Mouse (Mus musculus) G1E-ER4 (cell line): ENCODE results near the gene Qtrt2. TPM values are rescaled to one million over a fixed set of nuclear protein-coding genes. Genes with fewer than 3 reads are reported as not detected.

Experiments used
- GATA1 ChIP-seq: IDR thresholded peaks from one replicate; pipeline ENCODE4 v1.8.0; 2012; ENCODE audit warnings: low read length, inconsistent platforms
- polyA plus RNA-seq: library from polyadenylated mRNA; stranded (reverse); fragments of >175 nt; gene quantifications from 2 replicates; pipeline ENCODE4 v1.2.3, GENCODE M21; 2012

Qtrt2 gene
- polyA plus RNA-seq, 1 experiment: 1.2 TPM

GRCm38 (mm10) chr16:43935367-43935766 is 8.8 kb upstream of the Qtrt2 start:
- TF ChIP-seq GATA1: no peak

- TF ChIP-seq GATA1: no peak
Observed at GRCm38 (mm10) chr16:43934856-43935255, 8.2 kb upstream of the Qtrt2 start.

- TF ChIP-seq GATA1: no peak
Observed at GRCm38 (mm10) chr16:43933041-43933440, 6.4 kb upstream of the Qtrt2 start.

GRCm38 (mm10) chr16:43932319-43932718 is 5.7 kb upstream of the Qtrt2 start:
- TF ChIP-seq GATA1: no peak

GRCm38 (mm10) chr16:43931502-43931901 is 4.9 kb upstream of the Qtrt2 start:
- TF ChIP-seq GATA1: no peak

- no peak for TF ChIP-seq GATA1
Observed at GRCm38 (mm10) chr16:43930577-43930976, 4.0 kb upstream of the Qtrt2 start.

GRCm38 (mm10) chr16:43925846-43926245 is 763 bp downstream of the Qtrt2 start:
- no peak for TF ChIP-seq GATA1

GRCm38 (mm10) chr16:43925001-43925558 is 1.5 kb downstream of the Qtrt2 start:
- TF ChIP-seq GATA1: no peak

- TF ChIP-seq GATA1: no peak
Observed at GRCm38 (mm10) chr16:43922630-43923029, 4.0 kb downstream of the Qtrt2 start.

- TF ChIP-seq GATA1: no peak
Observed at GRCm38 (mm10) chr16:43922024-43922423, 4.6 kb downstream of the Qtrt2 start.

GRCm38 (mm10) chr16:43918867-43919266 is 7.7 kb downstream of the Qtrt2 start:
- no peak for TF ChIP-seq GATA1

GRCm38 (mm10) chr16:43908881-43909280 is 17.7 kb downstream of the Qtrt2 start:
- no peak for TF ChIP-seq GATA1

- no peak for TF ChIP-seq GATA1
Observed at GRCm38 (mm10) chr16:43900571-43900970, 26.0 kb downstream of the Qtrt2 start.

- TF ChIP-seq GATA1: no peak
Observed at GRCm38 (mm10) chr16:43900138-43900537, 26.5 kb downstream of the Qtrt2 start.

GRCm38 (mm10) chr16:43894501-43894900 is 32.1 kb downstream of the Qtrt2 start:
- no peak for TF ChIP-seq GATA1

- no peak for TF ChIP-seq GATA1
Observed at GRCm38 (mm10) chr16:43890747-43891336, 35.8 kb downstream of the Qtrt2 start.

- no peak for TF ChIP-seq GATA1
Observed at GRCm38 (mm10) chr16:43890005-43890336, 36.6 kb downstream of the Qtrt2 start.
